Mouse (Mus musculus): ENCODE results near the gene Fam169b. TPM values are rescaled to one million over a fixed set of nuclear protein-coding genes. Genes with fewer than 3 reads are reported as not detected.
A peak's percentile ranks its signal among the peaks of the same experiment; 100 is the strongest.

Gene Fam169b
- total and polyA plus RNA-seq, 3 experiments = 0.16 to 0.61 TPM; not detected in 1

GRCm38 (mm10) chr7:68320078-68320810, 46.6 kb downstream of the Fam169b start:
- no peaks in the 10 kb centered on the region for H3K27me3 ChIP-seq (ENCODE audit: control insufficient read depth, insufficient read depth, low read length)
- WGBS = 40% methylated on average over 14 of the region's 14 CpGs
- H3K27ac ChIP-seq = no peak overlapping the region
- H3K36me3 ChIP-seq (ENCODE audit: control insufficient read depth, insufficient read depth, low read length) = no peaks in the 10 kb centered on the region
- no peaks in the 10 kb centered on the region for H3K79me2 ChIP-seq (replicated peaks; ENCODE audit: control insufficient read depth, insufficient read depth, low read length)
- peaks cover 1% of the 10 kb centered on the region; the same call in 1 of the 2 replicates for H3K4me1 ChIP-seq (ENCODE audit: control insufficient read depth, insufficient read depth, low read length)
- intact Hi-C loops (cut with DNase I) = no loop called here
- H3K4me3 ChIP-seq = no peak overlapping the region
- no peak overlapping the region for H3K9ac ChIP-seq (ENCODE audit: low read depth, low read length)
- peak; percentile 47 to 53 for DNase-seq
- TF ChIP-seq EP300 (IDR thresholded peaks at IDR 0.05; ENCODE audit: insufficient read depth, low read depth, low read length) (no peak), CTCF (IDR thresholded peaks at IDR 0.05) (no peak), POLR2A (IDR thresholded peaks at IDR 0.05; ENCODE audit: insufficient read depth, low read depth, low read length) (no peak)

- whole genome bisulfite sequencing = 86% methylated on average over 6 of the region's 6 CpGs
- Histone ChIP-seq H3K36me3 (ENCODE audit: control insufficient read depth, insufficient read depth, low read length) (no peaks in the 10 kb centered on the region), H3K79me2 (replicated peaks; ENCODE audit: control insufficient read depth, insufficient read depth, low read length) (no peaks in the 10 kb centered on the region), H3K27me3 (ENCODE audit: control insufficient read depth, insufficient read depth, low read length) (no peaks in the 10 kb centered on the region), H3K4me3 (no peak overlapping the region), H3K9ac (ENCODE audit: low read depth, low read length) (no peak overlapping the region), H3K4me1 (ENCODE audit: control insufficient read depth, insufficient read depth, low read length) (peaks cover 1% of the 10 kb centered on the region; the same call in 1 of the 2 replicates), H3K27ac (no peak overlapping the region)
- intact Hi-C loops (cut with DNase I) = no loop called here
- no peak for DNase-seq
- TF ChIP-seq EP300 (IDR thresholded peaks at IDR 0.05; ENCODE audit: insufficient read depth, low read depth, low read length) = no peak
- TF ChIP-seq POLR2A (IDR thresholded peaks at IDR 0.05; ENCODE audit: insufficient read depth, low read depth, low read length) = no peak
- TF ChIP-seq CTCF (IDR thresholded peaks at IDR 0.05) = no peak
These were observed 49.4 kb downstream of the Fam169b start for GRCm38 (mm10) chr7:68323051-68323450.

- no peak overlapping the region for H3K9ac ChIP-seq (ENCODE audit: low read depth, low read length)
- no peaks in the 10 kb centered on the region for H3K27me3 ChIP-seq (ENCODE audit: control insufficient read depth, insufficient read depth, low read length)
- no peaks in the 10 kb centered on the region for H3K79me2 ChIP-seq (replicated peaks; ENCODE audit: control insufficient read depth, insufficient read depth, low read length)
- H3K27ac ChIP-seq = no peak overlapping the region
- intact Hi-C loops (cut with DNase I) = no loop called here
- DNase-seq = no peak
- H3K4me1 ChIP-seq (ENCODE audit: control insufficient read depth, insufficient read depth, low read length) = no peaks in the 10 kb centered on the region; the same call in 1 of the 2 replicates
- H3K4me3 ChIP-seq = no peak overlapping the region
- no peak for TF ChIP-seq POLR2A (IDR thresholded peaks at IDR 0.05; ENCODE audit: insufficient read depth, low read depth, low read length)
- WGBS = 71% methylated on average over 7 of the region's 7 CpGs
- H3K36me3 ChIP-seq (ENCODE audit: control insufficient read depth, insufficient read depth, low read length) = no peaks in the 10 kb centered on the region
These were observed 52.6 kb downstream of the Fam169b start for GRCm38 (mm10) chr7:68326190-68326722.

GRCm38 (mm10) chr7:68329000-68329399, 55.4 kb downstream of the Fam169b start:
- no peak for DNase-seq
- Histone ChIP-seq H3K9ac (ENCODE audit: low read depth, low read length) (no peak overlapping the region), H3K27ac (no peak overlapping the region), H3K79me2 (replicated peaks; ENCODE audit: control insufficient read depth, insufficient read depth, low read length) (no peaks in the 10 kb centered on the region), H3K4me3 (no peak overlapping the region), H3K36me3 (ENCODE audit: control insufficient read depth, insufficient read depth, low read length) (no peaks in the 10 kb centered on the region), H3K27me3 (ENCODE audit: control insufficient read depth, insufficient read depth, low read length) (no peaks in the 10 kb centered on the region), H3K4me1 (ENCODE audit: control insufficient read depth, insufficient read depth, low read length) (no peaks in the 10 kb centered on the region; the same call in 1 of the 2 replicates)
- intact Hi-C loops (cut with DNase I) = no loop called here
- 76% methylated on average over 9 of the region's 9 CpGs for WGBS
- TF ChIP-seq CTCF (IDR thresholded peaks at IDR 0.05) = no peak
- TF ChIP-seq POLR2A (IDR thresholded peaks at IDR 0.05; ENCODE audit: insufficient read depth, low read depth, low read length) = no peak
- TF ChIP-seq EP300 (IDR thresholded peaks at IDR 0.05; ENCODE audit: insufficient read depth, low read depth, low read length) = no peak

GRCm38 (mm10) chr7:68332799-68333198, 59.2 kb downstream of the Fam169b start:
- 69% methylated on average over 6 of the region's 6 CpGs for WGBS
- intact Hi-C loops (cut with DNase I) = no loop called here
- H3K36me3 ChIP-seq (ENCODE audit: control insufficient read depth, insufficient read depth, low read length) = no peaks in the 10 kb centered on the region

DNA sequence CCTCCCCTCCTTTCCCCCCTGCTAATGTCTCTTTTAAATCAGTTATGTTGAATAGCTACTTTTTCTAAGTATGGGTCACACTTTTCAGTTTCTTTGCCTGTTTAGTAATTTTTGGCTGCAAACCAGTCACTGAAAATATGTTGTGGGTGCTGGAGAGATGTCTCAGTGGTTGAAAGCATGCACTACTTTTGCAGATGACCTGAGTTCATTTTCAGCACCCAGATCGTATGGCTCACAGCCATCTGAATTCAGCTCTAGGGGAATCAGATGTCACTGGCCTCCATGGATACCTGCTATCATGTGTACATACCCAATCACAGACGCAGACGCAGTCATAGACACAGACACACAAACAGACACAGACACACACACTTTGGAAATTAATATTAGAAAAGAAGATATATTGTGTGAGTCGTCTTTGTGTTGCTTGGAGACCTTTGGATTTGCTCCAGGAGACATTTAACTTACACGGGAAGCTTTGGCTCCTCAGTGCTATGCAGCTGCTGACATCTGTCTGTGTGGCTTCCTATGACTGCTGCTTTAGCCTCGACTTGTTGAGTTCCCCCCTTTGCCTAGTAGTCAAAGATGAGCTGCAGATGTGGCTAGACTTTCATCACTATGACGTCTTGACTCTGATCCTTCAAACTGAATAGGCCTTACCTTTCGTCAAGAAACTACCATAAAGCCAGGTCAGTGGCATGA, 63.6 kb downstream of the Fam169b start:
- H3K4me1 ChIP-seq (ENCODE audit: control insufficient read depth, insufficient read depth, low read length) = no peaks in the 10 kb centered on the region
- intact Hi-C loops (cut with DNase I) = no loop called here
- H3K27ac ChIP-seq = no peak overlapping the region
- no peak for TF ChIP-seq CTCF (IDR thresholded peaks at IDR 0.05)
- no peak for TF ChIP-seq EP300 (IDR thresholded peaks at IDR 0.05; ENCODE audit: insufficient read depth, low read depth, low read length)
- no peak for TF ChIP-seq POLR2A (IDR thresholded peaks at IDR 0.05; ENCODE audit: insufficient read depth, low read depth, low read length)
- H3K36me3 ChIP-seq (ENCODE audit: control insufficient read depth, insufficient read depth, low read length) = no peaks in the 10 kb centered on the region
- no peaks in the 10 kb centered on the region for H3K27me3 ChIP-seq (ENCODE audit: control insufficient read depth, insufficient read depth, low read length)
- no peak for DNase-seq
- H3K79me2 ChIP-seq (replicated peaks; ENCODE audit: control insufficient read depth, insufficient read depth, low read length) = no peaks in the 10 kb centered on the region
- no peak overlapping the region for H3K4me3 ChIP-seq
- H3K9ac ChIP-seq (ENCODE audit: low read depth, low read length) = no peak overlapping the region
- WGBS = 48% methylated on average over 8 of the region's 8 CpGs

More at GRCm38 (mm10) chr7:68332799-68333198, 59.2 kb downstream of the Fam169b start:
- DNase-seq = no peak
- H3K9ac ChIP-seq (ENCODE audit: low read depth, low read length) = no peak overlapping the region
- H3K4me1 ChIP-seq (ENCODE audit: control insufficient read depth, insufficient read depth, low read length) = no peaks in the 10 kb centered on the region; the same call in 1 of the 2 replicates
- no peak overlapping the region for H3K4me3 ChIP-seq
- H3K27me3 ChIP-seq (ENCODE audit: control insufficient read depth, insufficient read depth, low read length) = no peaks in the 10 kb centered on the region
- TF ChIP-seq POLR2A (IDR thresholded peaks at IDR 0.05; ENCODE audit: insufficient read depth, low read depth, low read length) = no peak
- TF ChIP-seq EP300 (IDR thresholded peaks at IDR 0.05; ENCODE audit: insufficient read depth, low read depth, low read length) = no peak
- TF ChIP-seq CTCF (IDR thresholded peaks at IDR 0.05) = no peak
- no peak overlapping the region for H3K27ac ChIP-seq
- H3K79me2 ChIP-seq (replicated peaks; ENCODE audit: control insufficient read depth, insufficient read depth, low read length) = no peaks in the 10 kb centered on the region

Measured in heart, adult 2 months (tissue).